Mouse (Mus musculus) spleen, adult 2 months (tissue): Measurements from ENCODE around the gene Traip.

ENCODE experiments used
- CTCF ChIP-seq: fragments of 200-500 bp; IDR thresholded peaks from 2 replicates; pipeline ENCODE4 v1.5.1; 2011; ENCODE audit warnings: mild to moderate bottlenecking, inconsistent platforms; ENCODE audit not compliant: insufficient read depth, insufficient read length, insufficient replicate concordance; ENCODE audit errors: extremely low read depth
- POLR2A ChIP-seq: fragments of 200-500 bp; IDR thresholded peaks from 2 replicates; pipeline ENCODE4 v1.6.1; 2011; ENCODE audit warnings: low read depth, low read length, inconsistent platforms

DNA sequence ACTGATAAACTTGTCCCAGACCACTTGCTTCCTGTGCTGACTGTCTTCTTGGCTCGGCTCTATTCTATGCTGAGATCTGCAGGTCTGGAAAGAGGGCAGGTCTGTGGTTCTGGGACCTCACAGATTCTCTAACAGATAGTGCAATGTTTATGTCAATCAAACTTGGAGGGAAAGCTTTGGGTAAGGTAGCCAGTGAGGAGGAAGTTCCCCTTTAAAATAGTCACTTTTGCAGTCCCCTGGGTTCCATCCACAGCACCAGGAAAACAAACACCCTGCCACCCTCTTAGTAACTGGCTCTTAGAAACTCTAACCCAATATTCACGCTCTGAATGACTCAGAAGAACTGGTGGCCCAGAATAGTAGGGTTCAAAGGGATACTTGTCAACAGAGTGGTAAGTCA is 44.5 kb downstream of the Traip start:
- TF ChIP-seq POLR2A (no peak), CTCF (no peak)
